Mouse (Mus musculus): ENCODE measurements around the gene Jam2. TPM values are rescaled to one million over a fixed set of nuclear protein-coding genes. Genes with fewer than 3 reads are reported as not detected.

The Jam2 gene
- polyA plus RNA-seq, 1 experiment from 2014 or later = 4.7 TPM

GRCm38 (mm10) chr16:84790595-84791165, 16.8 kb downstream of the Jam2 start:
- Histone ChIP-seq H3K9me3 (no peaks in the 10 kb centered on the region), H3K4me3 (no peak overlapping the region), H3K27me3 (no peaks in the 10 kb centered on the region), H3K36me3 (no peaks in the 10 kb centered on the region), H3K4me1 (no peaks in the 10 kb centered on the region), H3K27ac (no peak overlapping the region), H3K4me2 (no peak overlapping the region), H3K9ac (no peak overlapping the region)
- no peak for ATAC-seq (ENCODE audit: insufficient number of reproducible peaks, insufficient read depth, low FRiP score, low TSS enrichment, low read depth)
- WGBS = 87% methylated on average over 2 of the region's 2 CpGs

- no peak overlapping the region for H3K4me3 ChIP-seq
- no peak overlapping the region for H3K27ac ChIP-seq
- no peak overlapping the region for H3K9ac ChIP-seq
- no peaks in the 10 kb centered on the region for H3K9me3 ChIP-seq
- H3K36me3 ChIP-seq = no peaks in the 10 kb centered on the region
- ATAC-seq (ENCODE audit: insufficient number of reproducible peaks, insufficient read depth, low FRiP score, low TSS enrichment, low read depth) = no peak
- H3K27me3 ChIP-seq = no peaks in the 10 kb centered on the region
- WGBS = 86% methylated on average over 14 of the region's 14 CpGs
- H3K4me2 ChIP-seq = no peak overlapping the region
- H3K4me1 ChIP-seq = no peaks in the 10 kb centered on the region
Measured at GRCm38 (mm10) chr16:84793401-84793800, 19.5 kb downstream of the Jam2 start.

- 65% methylated on average over 3 of the region's 3 CpGs for WGBS
Measured at GRCm38 (mm10) chr16:84795337-84795736, 21.4 kb downstream of the Jam2 start.

GRCm38 (mm10) chr16:84796678-84797077, 22.8 kb downstream of the Jam2 start:
- 79% methylated on average over 9 of the region's 9 CpGs for WGBS
- Histone ChIP-seq H3K36me3 (no peaks in the 10 kb centered on the region), H3K4me1 (no peaks in the 10 kb centered on the region), H3K4me2 (no peak overlapping the region), H3K27ac (no peak overlapping the region), H3K27me3 (no peaks in the 10 kb centered on the region), H3K4me3 (no peak overlapping the region), H3K9ac (no peak overlapping the region), H3K9me3 (no peaks in the 10 kb centered on the region)
- ATAC-seq (ENCODE audit: insufficient number of reproducible peaks, insufficient read depth, low FRiP score, low TSS enrichment, low read depth) = no peak

More at GRCm38 (mm10) chr16:84795337-84795736, 21.4 kb downstream of the Jam2 start:
- ATAC-seq (ENCODE audit: insufficient number of reproducible peaks, insufficient read depth, low FRiP score, low TSS enrichment, low read depth) = no peak
- no peaks in the 10 kb centered on the region for H3K27me3 ChIP-seq
- H3K36me3 ChIP-seq = no peaks in the 10 kb centered on the region
- no peaks in the 10 kb centered on the region for H3K4me1 ChIP-seq
- no peaks in the 10 kb centered on the region for H3K9me3 ChIP-seq
- H3K4me2 ChIP-seq = no peak overlapping the region
- no peak overlapping the region for H3K27ac ChIP-seq
- no peak overlapping the region for H3K9ac ChIP-seq
- H3K4me3 ChIP-seq = no peak overlapping the region

GRCm38 (mm10) chr16:84800038-84800437, 26.1 kb downstream of the Jam2 start:
- H3K27ac ChIP-seq = no peak overlapping the region
- H3K9ac ChIP-seq = no peak overlapping the region
- 91% methylated on average over 1 of the region's 2 CpGs for WGBS
- H3K9me3 ChIP-seq = no peaks in the 10 kb centered on the region
- no peak overlapping the region for H3K4me3 ChIP-seq
- no peak for ATAC-seq (ENCODE audit: insufficient number of reproducible peaks, insufficient read depth, low FRiP score, low TSS enrichment, low read depth)
- H3K36me3 ChIP-seq = no peaks in the 10 kb centered on the region
- no peak overlapping the region for H3K4me2 ChIP-seq
- H3K4me1 ChIP-seq = no peaks in the 10 kb centered on the region
- no peaks in the 10 kb centered on the region for H3K27me3 ChIP-seq

GRCm38 (mm10) chr16:84802217-84802616, 28.3 kb downstream of the Jam2 start:
- Histone ChIP-seq H3K9ac (no peak overlapping the region), H3K4me2 (no peak overlapping the region), H3K27me3 (no peaks in the 10 kb centered on the region), H3K36me3 (no peaks in the 10 kb centered on the region), H3K27ac (no peak overlapping the region), H3K4me1 (no peaks in the 10 kb centered on the region), H3K4me3 (no peak overlapping the region), H3K9me3 (no peaks in the 10 kb centered on the region)
- 70% methylated on average over 6 of the region's 6 CpGs for WGBS
- no peak for ATAC-seq (ENCODE audit: insufficient number of reproducible peaks, insufficient read depth, low FRiP score, low TSS enrichment, low read depth)

GRCm38 (mm10) chr16:84804866-84805265, 30.9 kb downstream of the Jam2 start:
- H3K27me3 ChIP-seq = no peaks in the 10 kb centered on the region
- no peak overlapping the region for H3K4me3 ChIP-seq
- no peaks in the 10 kb centered on the region for H3K9me3 ChIP-seq
- no peaks in the 10 kb centered on the region for H3K4me1 ChIP-seq
- H3K9ac ChIP-seq = no peak overlapping the region
- H3K36me3 ChIP-seq = no peaks in the 10 kb centered on the region
- WGBS = 80% methylated on average over 5 of the region's 5 CpGs
- ATAC-seq (ENCODE audit: insufficient number of reproducible peaks, insufficient read depth, low FRiP score, low TSS enrichment, low read depth) = no peak
- no peak overlapping the region for H3K27ac ChIP-seq
- no peak overlapping the region for H3K4me2 ChIP-seq

GRCm38 (mm10) chr16:84806175-84806574, 32.3 kb downstream of the Jam2 start:
- ATAC-seq (ENCODE audit: insufficient number of reproducible peaks, insufficient read depth, low FRiP score, low TSS enrichment, low read depth) = no peak
- 90% methylated on average over 3 of the region's 3 CpGs for whole genome bisulfite sequencing
- Histone ChIP-seq H3K27me3 (no peaks in the 10 kb centered on the region), H3K36me3 (no peaks in the 10 kb centered on the region), H3K4me3 (no peak overlapping the region), H3K9me3 (no peaks in the 10 kb centered on the region), H3K27ac (no peak overlapping the region), H3K4me1 (no peaks in the 10 kb centered on the region), H3K4me2 (no peak overlapping the region), H3K9ac (no peak overlapping the region)

GRCm38 (mm10) chr16:84807874-84808273, 34.0 kb downstream of the Jam2 start:
- Histone ChIP-seq H3K36me3 (no peaks in the 10 kb centered on the region), H3K4me2 (no peak overlapping the region), H3K27ac (no peak overlapping the region), H3K27me3 (no peaks in the 10 kb centered on the region), H3K9me3 (no peaks in the 10 kb centered on the region), H3K9ac (no peak overlapping the region), H3K4me3 (no peak overlapping the region), H3K4me1 (no peaks in the 10 kb centered on the region)
- WGBS = 90% methylated on average over 7 of the region's 7 CpGs
- ATAC-seq (ENCODE audit: insufficient number of reproducible peaks, insufficient read depth, low FRiP score, low TSS enrichment, low read depth) = no peak

GRCm38 (mm10) chr16:84810254-84810653, 36.3 kb downstream of the Jam2 start:
- Histone ChIP-seq H3K36me3 (no peaks in the 10 kb centered on the region), H3K9me3 (no peaks in the 10 kb centered on the region), H3K4me1 (no peaks in the 10 kb centered on the region), H3K4me3 (no peak overlapping the region), H3K4me2 (no peak overlapping the region), H3K9ac (no peak overlapping the region), H3K27ac (no peak overlapping the region), H3K27me3 (no peaks in the 10 kb centered on the region)
- ATAC-seq (ENCODE audit: insufficient number of reproducible peaks, insufficient read depth, low FRiP score, low TSS enrichment, low read depth) = no peak
- 88% methylated on average over 1 of the region's 1 CpGs for WGBS

GRCm38 (mm10) chr16:84813852-84814251, 39.9 kb downstream of the Jam2 start:
- Histone ChIP-seq H3K36me3 (no peaks in the 10 kb centered on the region), H3K9me3 (no peaks in the 10 kb centered on the region), H3K4me1 (no peaks in the 10 kb centered on the region), H3K4me3 (no peak overlapping the region), H3K4me2 (no peak overlapping the region), H3K27me3 (no peaks in the 10 kb centered on the region), H3K27ac (no peak overlapping the region), H3K9ac (no peak overlapping the region)
- no peak for ATAC-seq (ENCODE audit: insufficient number of reproducible peaks, insufficient read depth, low FRiP score, low TSS enrichment, low read depth)
- WGBS = 79% methylated on average over 8 of the region's 8 CpGs

GRCm38 (mm10) chr16:84814511-84814910, 40.6 kb downstream of the Jam2 start:
- Histone ChIP-seq H3K27ac (no peak overlapping the region), H3K4me3 (no peak overlapping the region), H3K9me3 (no peaks in the 10 kb centered on the region), H3K27me3 (no peaks in the 10 kb centered on the region), H3K36me3 (no peaks in the 10 kb centered on the region), H3K4me1 (no peaks in the 10 kb centered on the region), H3K4me2 (no peak overlapping the region), H3K9ac (no peak overlapping the region)
- no peak for ATAC-seq (ENCODE audit: insufficient number of reproducible peaks, insufficient read depth, low FRiP score, low TSS enrichment, low read depth)
- 75% methylated on average over 8 of the region's 8 CpGs for WGBS

Measured in embryonic facial prominence, embryonic 13.5 days (tissue).